Mouse (Mus musculus): ENCODE measurements around the gene Zbtb16. TPM values are rescaled to one million over a fixed set of nuclear protein-coding genes. Genes with fewer than 3 reads are reported as not detected.

The Zbtb16 gene
- polyA plus RNA-seq, 1 experiment from 2014 or later: 5.3 TPM

DNA sequence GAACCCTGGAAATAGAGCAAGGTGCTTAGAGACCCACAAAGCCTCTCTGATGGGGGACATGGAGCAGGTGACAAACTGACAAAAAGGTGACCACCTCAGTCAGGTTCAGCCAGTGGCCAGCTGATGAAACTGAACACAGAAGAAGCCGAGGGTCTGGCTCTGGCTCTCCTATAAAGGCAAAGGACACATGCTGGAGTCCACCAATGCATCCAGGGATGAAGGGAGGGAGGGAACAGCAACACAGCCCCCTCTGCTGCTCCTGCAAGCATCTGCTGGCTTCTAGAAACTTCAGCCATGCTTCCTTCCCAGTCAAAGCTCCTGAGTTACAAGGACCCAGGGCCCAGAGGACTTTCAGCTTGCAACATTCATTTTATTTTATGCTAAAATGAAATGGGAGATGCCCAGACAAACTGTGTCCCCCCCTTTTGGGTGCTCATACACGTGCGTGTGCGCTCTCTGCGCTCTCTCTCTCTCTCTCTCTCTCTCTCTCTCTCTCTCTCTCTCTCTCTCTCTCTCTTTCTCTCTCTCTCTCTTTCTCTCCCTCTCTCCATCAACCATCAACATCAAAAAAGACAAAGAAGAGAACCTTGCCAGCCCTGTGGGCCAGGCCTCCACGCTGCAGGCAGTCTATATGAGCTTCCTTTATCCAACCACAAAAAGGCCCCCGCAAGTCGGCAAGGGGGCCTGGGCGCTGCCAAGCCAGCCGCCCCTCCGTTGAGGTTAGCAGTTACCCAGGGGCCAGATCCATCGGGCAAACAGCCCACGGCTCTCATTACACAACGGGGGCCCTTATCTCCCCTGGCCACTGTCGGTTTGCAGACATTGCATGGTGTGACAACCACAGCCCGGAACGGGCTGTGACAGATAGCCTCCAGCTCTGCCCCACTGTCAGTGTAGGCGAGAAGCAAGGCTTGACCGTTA, 21.8 kb downstream of the Zbtb16 start:
- 66% methylated on average over 19 of the region's 19 CpGs for WGBS
- Histone ChIP-seq H3K4me2 (replicated peaks) (no peak overlapping the region), H3K4me1 (replicated peaks; ENCODE audit: control insufficient read depth, insufficient read depth, low read length) (no peaks in the 10 kb centered on the region; the same call in none of the 2 replicates), H3K27ac (no peak overlapping the region), H3K36me3 (replicated peaks; ENCODE audit: control insufficient read depth, insufficient read depth) (no peaks in the 10 kb centered on the region), H3K4me3 (replicated peaks; ENCODE audit: low read length) (no peak overlapping the region), H3K9me3 (ENCODE audit: control insufficient read depth, low read length) (no peaks in the 10 kb centered on the region), H3K27me3 (ENCODE audit: control insufficient read depth, insufficient read depth, low read length) (no peaks in the 10 kb centered on the region), H3K9ac (no peak overlapping the region)
- ATAC-seq (ENCODE audit: low FRiP score) (no peak; the same call in 1 of the 2 replicates), DNase-seq (ENCODE audit: low spot score) (no peak)

DNA sequence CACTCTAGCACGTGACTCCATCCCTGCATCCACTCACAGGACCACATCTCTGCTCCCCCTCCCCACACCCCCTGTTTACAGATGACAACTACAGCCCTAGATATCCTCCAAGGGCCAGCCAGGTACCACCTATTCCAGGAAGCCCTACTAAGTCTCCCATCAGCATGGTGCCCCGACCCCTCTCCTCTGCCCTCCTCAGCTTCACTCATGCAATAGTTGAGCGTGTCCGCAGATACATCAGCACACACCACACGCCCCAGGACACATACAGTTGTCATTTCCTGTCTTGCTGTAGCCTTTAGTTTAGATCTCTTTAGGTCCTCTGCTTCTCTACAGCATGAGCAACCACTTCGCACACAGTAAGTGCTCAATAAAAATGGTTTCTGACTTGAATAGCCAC, 23.7 kb downstream of the Zbtb16 start:
- ATAC-seq (ENCODE audit: low FRiP score): no peak
- WGBS: 97% methylated on average over 6 of the region's 6 CpGs
- no peaks in the 10 kb centered on the region; the same call in none of the 2 replicates for H3K4me1 ChIP-seq (replicated peaks; ENCODE audit: control insufficient read depth, insufficient read depth, low read length)
- no peaks in the 10 kb centered on the region for H3K36me3 ChIP-seq (replicated peaks; ENCODE audit: control insufficient read depth, insufficient read depth)
- no peak overlapping the region for H3K9ac ChIP-seq
- no peaks in the 10 kb centered on the region for H3K9me3 ChIP-seq (ENCODE audit: control insufficient read depth, low read length)
- no peak overlapping the region for H3K4me2 ChIP-seq (replicated peaks)
- DNase-seq (ENCODE audit: low spot score): no peak
- H3K27ac ChIP-seq: no peak overlapping the region
- no peak overlapping the region for H3K4me3 ChIP-seq (replicated peaks; ENCODE audit: low read length)
- no peaks in the 10 kb centered on the region for H3K27me3 ChIP-seq (ENCODE audit: control insufficient read depth, insufficient read depth, low read length)

DNA sequence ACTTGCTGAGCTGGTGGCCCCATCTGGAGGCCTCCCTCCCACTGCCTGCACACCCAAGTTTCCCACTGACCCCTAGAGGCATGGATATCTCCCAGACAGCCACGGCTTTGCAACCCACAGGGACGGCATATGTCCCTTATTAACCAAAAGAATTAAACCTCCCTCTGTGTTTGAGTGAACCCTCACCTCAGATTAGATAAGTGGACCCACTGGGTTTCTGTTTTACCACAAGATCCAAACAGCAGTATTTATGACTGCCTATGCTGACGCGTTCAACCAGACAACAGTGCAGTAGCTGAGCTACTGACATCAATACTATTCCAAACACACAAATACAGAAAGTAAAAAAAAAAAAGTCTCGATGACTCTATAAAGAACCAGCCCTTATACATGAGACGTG, 29.4 kb downstream of the Zbtb16 start:
- Histone ChIP-seq H3K27me3 (ENCODE audit: control insufficient read depth, insufficient read depth, low read length) (no peaks in the 10 kb centered on the region), H3K4me2 (replicated peaks) (no peak overlapping the region), H3K27ac (no peak overlapping the region), H3K4me3 (replicated peaks; ENCODE audit: low read length) (no peak overlapping the region), H3K36me3 (replicated peaks; ENCODE audit: control insufficient read depth, insufficient read depth) (no peaks in the 10 kb centered on the region), H3K9me3 (ENCODE audit: control insufficient read depth, low read length) (no peaks in the 10 kb centered on the region), H3K9ac (no peak overlapping the region), H3K4me1 (replicated peaks; ENCODE audit: control insufficient read depth, insufficient read depth, low read length) (no peaks in the 10 kb centered on the region)
- ATAC-seq (ENCODE audit: low FRiP score) (no peak), DNase-seq (ENCODE audit: low spot score) (no peak)
- WGBS: 62% methylated on average over 6 of the region's 6 CpGs

GRCm38 (mm10) chr9:48805850-48806249, 30.2 kb downstream of the Zbtb16 start:
- Histone ChIP-seq H3K4me3 (replicated peaks; ENCODE audit: low read length) (no peak overlapping the region), H3K27ac (no peak overlapping the region), H3K9me3 (ENCODE audit: control insufficient read depth, low read length) (no peaks in the 10 kb centered on the region), H3K4me1 (replicated peaks; ENCODE audit: control insufficient read depth, insufficient read depth, low read length) (no peaks in the 10 kb centered on the region), H3K36me3 (replicated peaks; ENCODE audit: control insufficient read depth, insufficient read depth) (no peaks in the 10 kb centered on the region), H3K27me3 (ENCODE audit: control insufficient read depth, insufficient read depth, low read length) (no peaks in the 10 kb centered on the region), H3K9ac (no peak overlapping the region), H3K4me2 (replicated peaks) (no peak overlapping the region)
- no peak for DNase-seq (ENCODE audit: low spot score)
- ATAC-seq (ENCODE audit: low FRiP score): no peak
- 80% methylated on average over 8 of the region's 8 CpGs for WGBS

DNA sequence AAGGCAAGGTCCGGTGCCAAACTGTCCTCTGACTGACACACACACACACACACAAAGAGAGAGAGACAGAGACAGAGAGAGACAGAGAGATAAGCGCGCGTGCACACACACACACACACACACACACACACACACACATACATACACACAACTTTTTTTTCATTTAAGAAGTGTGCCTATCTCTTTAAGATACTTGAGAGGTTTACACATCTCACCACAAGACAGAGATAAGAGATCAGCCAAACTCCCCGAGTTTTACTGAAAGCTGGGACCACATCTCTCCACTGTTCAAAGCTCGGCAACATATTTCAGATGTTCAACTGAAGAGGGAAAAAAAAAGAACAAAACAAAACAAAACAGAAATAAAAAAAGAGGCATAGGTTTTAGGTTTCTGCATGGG, 31.5 kb downstream of the Zbtb16 start:
- no peak overlapping the region for H3K27ac ChIP-seq
- WGBS: 88% methylated on average over 6 of the region's 6 CpGs
- H3K4me1 ChIP-seq (replicated peaks; ENCODE audit: control insufficient read depth, insufficient read depth, low read length): no peaks in the 10 kb centered on the region
- H3K4me3 ChIP-seq (replicated peaks; ENCODE audit: low read length): no peak overlapping the region
- no peak overlapping the region for H3K9ac ChIP-seq
- no peak overlapping the region for H3K4me2 ChIP-seq (replicated peaks)
- no peaks in the 10 kb centered on the region for H3K9me3 ChIP-seq (ENCODE audit: control insufficient read depth, low read length)
- ATAC-seq (ENCODE audit: low FRiP score): no peak
- H3K27me3 ChIP-seq (ENCODE audit: control insufficient read depth, insufficient read depth, low read length): no peaks in the 10 kb centered on the region
- no peaks in the 10 kb centered on the region for H3K36me3 ChIP-seq (replicated peaks; ENCODE audit: control insufficient read depth, insufficient read depth)
- DNase-seq (ENCODE audit: low spot score): no peak

GRCm38 (mm10) chr9:48803460-48804240, 32.4 kb downstream of the Zbtb16 start:
- Histone ChIP-seq H3K9me3 (ENCODE audit: control insufficient read depth, low read length) (no peaks in the 10 kb centered on the region), H3K36me3 (replicated peaks; ENCODE audit: control insufficient read depth, insufficient read depth) (no peaks in the 10 kb centered on the region), H3K27me3 (ENCODE audit: control insufficient read depth, insufficient read depth, low read length) (no peaks in the 10 kb centered on the region), H3K4me3 (replicated peaks; ENCODE audit: low read length) (no peak overlapping the region), H3K4me1 (replicated peaks; ENCODE audit: control insufficient read depth, insufficient read depth, low read length) (no peaks in the 10 kb centered on the region), H3K27ac (no peak overlapping the region), H3K9ac (no peak overlapping the region), H3K4me2 (replicated peaks) (no peak overlapping the region)
- ATAC-seq (ENCODE audit: low FRiP score) (no peak), DNase-seq (ENCODE audit: low spot score) (no peak)
- WGBS: 95% methylated on average over 27 of the region's 27 CpGs

DNA sequence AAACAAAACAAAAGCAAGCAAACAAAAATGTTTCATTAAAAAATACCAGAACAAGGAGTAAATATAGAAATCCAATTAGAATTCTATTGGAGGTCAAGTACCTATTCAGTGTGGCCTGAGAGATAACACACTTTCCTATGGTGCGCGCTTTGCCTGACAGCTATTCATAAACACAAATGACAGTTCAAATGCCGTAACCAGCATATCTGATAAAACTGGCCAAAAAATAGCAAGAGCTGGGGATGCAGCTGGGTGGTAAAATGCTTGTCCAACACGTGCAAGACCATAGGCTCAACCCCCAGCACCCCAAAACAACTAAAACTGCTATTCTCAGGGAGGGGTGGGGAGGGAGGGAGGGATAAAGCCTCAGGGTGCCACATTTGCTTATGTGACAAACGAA, 33.6 kb downstream of the Zbtb16 start:
- WGBS: 75% methylated on average over 5 of the region's 5 CpGs
- H3K36me3 ChIP-seq (replicated peaks; ENCODE audit: control insufficient read depth, insufficient read depth): no peaks in the 10 kb centered on the region
- no peaks in the 10 kb centered on the region for H3K9me3 ChIP-seq (ENCODE audit: control insufficient read depth, low read length)
- H3K4me2 ChIP-seq (replicated peaks): no peak overlapping the region
- no peak overlapping the region for H3K27ac ChIP-seq
- H3K9ac ChIP-seq: no peak overlapping the region
- no peak for ATAC-seq (ENCODE audit: low FRiP score)
- no peaks in the 10 kb centered on the region for H3K27me3 ChIP-seq (ENCODE audit: control insufficient read depth, insufficient read depth, low read length)
- no peaks in the 10 kb centered on the region for H3K4me1 ChIP-seq (replicated peaks; ENCODE audit: control insufficient read depth, insufficient read depth, low read length)
- DNase-seq (ENCODE audit: low spot score): no peak
- no peak overlapping the region for H3K4me3 ChIP-seq (replicated peaks; ENCODE audit: low read length)

DNA sequence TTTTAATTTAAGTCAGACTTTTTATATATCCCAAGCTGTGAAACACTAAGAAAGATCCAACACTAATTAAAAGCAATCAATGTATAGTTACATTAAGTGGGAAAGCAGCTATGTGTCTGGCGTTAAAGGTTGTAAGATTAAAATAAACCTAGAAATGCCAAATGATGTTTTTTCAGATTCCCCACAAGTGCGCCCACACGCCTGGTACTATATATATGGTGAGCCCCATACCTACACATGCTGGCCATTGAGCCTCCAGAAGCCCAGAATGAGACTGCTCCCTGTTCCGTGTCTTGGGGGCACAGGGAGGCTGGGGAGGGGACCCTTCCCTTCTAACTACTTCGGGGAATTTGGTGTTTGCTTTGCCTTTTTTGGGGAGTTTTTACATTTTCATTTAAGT, 34.7 kb downstream of the Zbtb16 start:
- Histone ChIP-seq H3K9ac (no peak overlapping the region), H3K27ac (no peak overlapping the region), H3K27me3 (ENCODE audit: control insufficient read depth, insufficient read depth, low read length) (no peaks in the 10 kb centered on the region), H3K4me1 (replicated peaks; ENCODE audit: control insufficient read depth, insufficient read depth, low read length) (0 out of 2 replicates have a peak, but pooled peaks cover 6% of the 10 kb centered on the region), H3K4me2 (replicated peaks) (no peak overlapping the region), H3K4me3 (replicated peaks; ENCODE audit: low read length) (no peak overlapping the region), H3K9me3 (ENCODE audit: control insufficient read depth, low read length) (no peaks in the 10 kb centered on the region), H3K36me3 (replicated peaks; ENCODE audit: control insufficient read depth, insufficient read depth) (no peaks in the 10 kb centered on the region)
- DNase-seq (ENCODE audit: low spot score): no peak
- WGBS: 88% methylated on average over 5 of the region's 5 CpGs
- no peak for ATAC-seq (ENCODE audit: low FRiP score)

- no peak for DNase-seq (ENCODE audit: low spot score)
- WGBS: 83% methylated on average over 8 of the region's 8 CpGs
Observed at GRCm38 (mm10) chr9:48800627-48801026, 35.4 kb downstream of the Zbtb16 start.

More at GRCm38 (mm10) chr9:48800627-48801026, 35.4 kb downstream of the Zbtb16 start:
- Histone ChIP-seq H3K36me3 (replicated peaks; ENCODE audit: control insufficient read depth, insufficient read depth) (no peaks in the 10 kb centered on the region), H3K9me3 (ENCODE audit: control insufficient read depth, low read length) (no peaks in the 10 kb centered on the region), H3K27me3 (ENCODE audit: control insufficient read depth, insufficient read depth, low read length) (no peaks in the 10 kb centered on the region), H3K4me1 (replicated peaks; ENCODE audit: control insufficient read depth, insufficient read depth, low read length) (peaks cover 11% of the 10 kb centered on the region; the same call in 1 of the 2 replicates), H3K4me3 (replicated peaks; ENCODE audit: low read length) (no peak overlapping the region), H3K4me2 (replicated peaks) (no peak overlapping the region), H3K9ac (no peak overlapping the region), H3K27ac (no peak overlapping the region)
- ATAC-seq (ENCODE audit: low FRiP score): no peak
